Mouse (Mus musculus) forebrain, embryonic 16.5 days (tissue): ENCODE measurements at regions not wholly inside any gene's neighbourhood (a gene's known extent, or its start where the extent isn't known, plus 50 kb on each side); places are given as distances from the start of the nearest gene placed in this dataset.
A peak's percentile ranks its signal among the peaks of the same experiment; 100 is the strongest.

Experiments
- ATAC-seq: fragments of 200-750 bp; cut with Nextera tagmentation; 2 replicates; pipeline ENCODE4 v1.8.0; 2017; ENCODE audit warnings: mild to moderate bottlenecking, moderate library complexity
- H3K27ac ChIP-seq: fragments of 300-500 bp; sonication (generic); 2 replicates; pipeline ENCODE4 v1.5.1; 2014; ENCODE audit warnings: low read length, control low read depth
- H3K27me3 ChIP-seq: fragments of 300-500 bp; sonication (generic); replicated peaks from 2 replicates; pipeline ENCODE4 v1.6.1; 2014; ENCODE audit warnings: low read length; ENCODE audit not compliant: control insufficient read depth, insufficient read depth
- H3K36me3 ChIP-seq: fragments of 300-500 bp; sonication (generic); 2 replicates; pipeline ENCODE4 v1.6.1; 2014; ENCODE audit not compliant: control insufficient read depth, insufficient read depth
- H3K4me1 ChIP-seq: fragments of 300-500 bp; sonication (generic); replicated peaks from 2 replicates; pipeline ENCODE4 v1.6.1; 2014; ENCODE audit warnings: low read length; ENCODE audit not compliant: control insufficient read depth, insufficient read depth
- H3K4me2 ChIP-seq: fragments of 300-500 bp; sonication (generic); 2 replicates; pipeline ENCODE4 v1.6.1; 2014; ENCODE audit warnings: mild to moderate bottlenecking, low read length, control low read depth
- H3K4me3 ChIP-seq: fragments of 300-500 bp; sonication (generic); replicated peaks from 2 replicates; pipeline ENCODE4 v1.5.1; 2014; ENCODE audit warnings: mild to moderate bottlenecking, low read length, control low read depth
- H3K9ac ChIP-seq: fragments of 300-500 bp; sonication (generic); replicated peaks from 2 replicates; pipeline ENCODE4 v1.6.1; 2014; ENCODE audit warnings: low read depth, low read length, control low read depth
- H3K9me3 ChIP-seq: fragments of 300-500 bp; sonication (generic); 2 replicates; pipeline ENCODE4 v1.6.1; 2016; ENCODE audit warnings: low read length; ENCODE audit not compliant: control insufficient read depth
- WGBS: fragments of 180-500 bp; shearing (Covaris S2); extraction: QIAGEN DNeasy Blood & Tissue Kit; methylation state at CpG from one replicate; pipeline ENCODE4 v1.1.7; 2014; 5-methylcytosine and 5-hydroxymethylcytosine counted together

DNA sequence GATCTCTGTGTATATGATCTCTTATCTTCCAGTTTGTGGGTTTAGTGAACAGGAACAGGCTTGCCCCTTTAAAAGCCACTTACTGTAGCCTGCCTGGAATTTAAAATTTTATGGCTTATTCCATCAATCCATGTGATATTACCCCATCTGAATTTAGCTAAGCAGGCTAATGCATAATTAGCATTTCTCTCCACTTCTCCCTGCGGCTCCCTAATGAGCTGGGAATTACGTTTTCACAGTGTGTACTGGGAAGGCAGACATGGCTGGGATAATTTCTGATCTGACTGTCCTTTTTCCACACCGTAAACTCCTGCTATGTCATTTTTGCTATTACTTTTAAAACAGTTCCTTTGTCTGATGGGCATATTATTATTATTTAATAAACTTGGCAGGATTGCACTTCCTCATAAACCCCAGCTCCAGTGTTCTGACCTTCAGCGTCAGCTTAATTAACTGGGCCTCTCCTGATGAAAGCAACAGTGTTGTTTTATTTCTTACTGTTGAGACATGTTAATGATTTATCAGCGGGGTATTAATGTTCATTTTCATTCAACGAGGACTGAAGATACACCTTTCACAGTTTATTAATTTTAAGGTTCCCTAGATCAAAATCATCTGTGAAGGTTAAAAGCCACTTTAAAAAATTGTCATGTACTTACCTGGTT, 185.4 kb upstream of the Lcorl start:
- Histone ChIP-seq H3K27me3 (no peaks in the 10 kb centered on the region), H3K4me2 (no peak overlapping the region), H3K9me3 (no peaks in the 10 kb centered on the region), H3K36me3 (no peaks in the 10 kb centered on the region), H3K4me1 (peaks cover 3% of the 10 kb centered on the region; the same call in 1 of the 2 replicates), H3K9ac (no peak overlapping the region), H3K4me3 (no peak overlapping the region), H3K27ac (no peak overlapping the region)
- 34% methylated on average over 6 of the region's 6 CpGs for WGBS
- ATAC-seq = peak; percentile 59; the same call in 1 of the 2 replicates

DNA sequence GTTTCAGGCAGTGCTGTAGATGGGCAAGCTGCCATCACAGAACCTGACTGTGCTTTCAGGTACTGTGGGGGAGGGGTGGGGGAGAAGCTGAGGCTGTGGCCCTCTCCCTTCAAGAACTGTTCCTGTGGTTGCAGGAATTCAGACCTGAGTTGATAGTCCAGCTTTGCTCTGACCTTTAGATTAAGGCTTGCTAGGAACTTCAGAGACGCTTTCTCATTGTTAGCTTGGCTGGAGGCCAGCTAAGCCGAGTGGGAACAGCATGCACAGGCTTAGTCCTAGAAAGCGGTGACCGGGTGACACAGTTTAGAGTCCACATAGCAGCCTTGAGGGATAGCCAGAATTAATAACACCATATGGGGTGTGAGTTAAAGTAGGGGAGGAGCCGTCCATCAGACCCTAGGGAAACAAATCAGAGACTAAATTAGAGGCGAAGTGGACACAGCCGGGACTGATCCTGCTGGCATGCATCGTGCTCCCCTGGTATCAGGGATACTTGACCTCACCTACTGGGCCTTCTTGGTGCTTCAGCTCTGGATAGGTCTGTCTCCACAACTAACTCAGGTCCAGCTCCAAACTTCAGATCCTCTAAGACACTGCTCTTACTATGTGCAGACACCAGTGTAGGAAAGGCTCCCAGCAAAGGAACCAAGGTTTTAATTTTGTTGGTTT, 175.7 kb upstream of the Lcorl start:
- peak overlapping the region; percentile 29 for H3K4me2 ChIP-seq
- H3K9me3 ChIP-seq = no peaks in the 10 kb centered on the region
- no peak overlapping the region for H3K27ac ChIP-seq
- peaks cover 7% of the 10 kb centered on the region for H3K4me1 ChIP-seq
- 26% methylated on average over 8 of the region's 8 CpGs for WGBS
- no peaks in the 10 kb centered on the region for H3K36me3 ChIP-seq
- no peaks in the 10 kb centered on the region for H3K27me3 ChIP-seq
- H3K4me3 ChIP-seq = no peak overlapping the region
- H3K9ac ChIP-seq = no peak overlapping the region
- ATAC-seq = peak; percentile 82

DNA sequence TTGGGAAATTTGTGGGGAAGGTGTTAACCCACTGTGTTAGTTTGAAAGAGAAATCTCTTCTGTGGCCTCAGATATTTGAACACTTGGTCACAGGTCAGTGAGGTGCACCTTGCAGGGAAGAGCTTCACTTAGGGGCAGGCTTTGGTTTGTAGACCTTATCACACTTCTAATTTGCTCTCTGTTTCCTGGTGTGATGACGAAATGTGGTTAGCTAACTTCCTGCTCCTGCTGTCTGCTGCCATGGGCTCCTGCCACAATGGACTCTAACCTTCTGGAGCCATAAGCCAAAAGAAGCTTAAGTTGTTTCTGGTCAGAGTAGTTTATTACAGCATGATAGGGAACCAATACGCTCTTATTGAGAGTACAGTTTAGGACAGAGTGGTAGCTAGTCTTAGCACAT, 174.8 kb upstream of the Lcorl start:
- Histone ChIP-seq H3K4me2 (no peak overlapping the region), H3K4me1 (peaks cover 7% of the 10 kb centered on the region), H3K27me3 (no peaks in the 10 kb centered on the region), H3K9ac (no peak overlapping the region), H3K4me3 (no peak overlapping the region), H3K9me3 (no peaks in the 10 kb centered on the region), H3K36me3 (no peaks in the 10 kb centered on the region), H3K27ac (no peak overlapping the region)
- no peak for ATAC-seq
- 93% methylated on average over 2 of the region's 2 CpGs for WGBS

DNA sequence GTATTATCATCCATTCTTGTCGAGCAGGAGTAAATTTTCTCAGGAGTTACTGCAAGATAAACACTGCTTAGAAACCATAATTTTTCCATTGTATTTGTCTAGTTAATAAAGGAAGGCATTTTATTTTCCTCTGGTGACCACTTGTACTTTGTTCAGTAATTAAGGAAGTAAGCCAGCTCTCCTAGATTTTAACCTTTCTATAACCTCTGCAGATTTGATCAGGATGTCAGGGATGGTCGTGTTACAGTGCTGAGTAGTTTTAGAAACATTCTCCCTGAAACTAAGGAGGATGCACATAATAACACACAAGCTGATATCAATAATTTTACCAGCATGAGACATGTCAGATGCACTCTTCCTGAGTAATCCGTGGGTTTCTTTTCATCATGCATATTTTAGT, 166.7 kb upstream of the Lcorl start:
- H3K4me2 ChIP-seq = no peak overlapping the region
- no peaks in the 10 kb centered on the region for H3K4me1 ChIP-seq
- no peak overlapping the region for H3K4me3 ChIP-seq
- H3K27ac ChIP-seq = no peak overlapping the region
- no peaks in the 10 kb centered on the region for H3K27me3 ChIP-seq
- WGBS = 59% methylated on average over 3 of the region's 3 CpGs
- no peak for ATAC-seq
- H3K9ac ChIP-seq = no peak overlapping the region
- H3K36me3 ChIP-seq = no peaks in the 10 kb centered on the region
- H3K9me3 ChIP-seq = no peaks in the 10 kb centered on the region

DNA sequence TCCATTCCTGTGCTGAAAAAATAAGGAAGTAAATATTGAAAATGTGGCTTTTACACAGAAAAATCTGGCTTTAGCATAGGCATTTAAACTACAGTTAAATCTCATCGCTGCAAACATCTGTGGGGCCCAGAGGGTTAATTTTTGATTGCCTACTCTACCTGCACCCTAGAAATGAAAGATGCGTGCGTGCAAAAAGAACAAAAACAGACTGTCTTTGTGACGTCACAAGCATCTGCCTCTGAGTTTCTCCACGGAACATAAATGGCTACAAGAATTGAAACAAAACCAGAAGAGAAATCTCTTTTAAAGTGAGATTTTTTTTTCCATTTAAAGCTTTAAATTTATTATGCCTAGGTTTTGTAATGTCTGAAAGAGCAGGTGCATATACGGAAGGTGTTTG, 166.0 kb upstream of the Lcorl start:
- Histone ChIP-seq H3K36me3 (no peaks in the 10 kb centered on the region), H3K9me3 (no peaks in the 10 kb centered on the region), H3K4me3 (no peak overlapping the region), H3K4me1 (no peaks in the 10 kb centered on the region), H3K27ac (no peak overlapping the region), H3K4me2 (no peak overlapping the region), H3K9ac (no peak overlapping the region), H3K27me3 (no peaks in the 10 kb centered on the region)
- peak; percentile 50; the same call in 1 of the 2 replicates for ATAC-seq
- WGBS = 36% methylated on average over 6 of the region's 6 CpGs

DNA sequence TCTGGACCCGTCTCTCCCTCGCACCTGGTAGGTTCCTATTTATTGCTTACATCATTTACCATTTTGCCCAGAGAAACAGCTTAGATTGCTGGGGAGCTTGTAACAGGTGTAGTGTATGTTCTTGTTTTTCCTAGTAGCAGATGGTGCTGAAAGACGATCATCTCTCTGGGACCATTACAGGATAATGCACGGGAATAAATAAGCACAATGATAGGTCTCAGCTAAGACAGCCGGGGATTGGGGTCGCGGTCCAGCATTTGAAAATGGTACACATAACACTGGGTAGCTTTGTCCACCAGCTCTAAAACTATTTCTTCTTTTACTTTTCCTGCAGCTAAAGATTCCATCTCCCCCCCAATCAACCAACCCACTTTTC, 164.6 kb upstream of the Lcorl start:
- no peak overlapping the region for H3K27ac ChIP-seq
- H3K36me3 ChIP-seq = no peaks in the 10 kb centered on the region
- no peaks in the 10 kb centered on the region for H3K4me1 ChIP-seq
- no peaks in the 10 kb centered on the region for H3K27me3 ChIP-seq
- no peak overlapping the region for H3K9ac ChIP-seq
- no peak overlapping the region for H3K4me3 ChIP-seq
- H3K4me2 ChIP-seq = no peak overlapping the region
- WGBS = 76% methylated on average over 7 of the region's 7 CpGs
- no peak for ATAC-seq
- no peaks in the 10 kb centered on the region for H3K9me3 ChIP-seq

DNA sequence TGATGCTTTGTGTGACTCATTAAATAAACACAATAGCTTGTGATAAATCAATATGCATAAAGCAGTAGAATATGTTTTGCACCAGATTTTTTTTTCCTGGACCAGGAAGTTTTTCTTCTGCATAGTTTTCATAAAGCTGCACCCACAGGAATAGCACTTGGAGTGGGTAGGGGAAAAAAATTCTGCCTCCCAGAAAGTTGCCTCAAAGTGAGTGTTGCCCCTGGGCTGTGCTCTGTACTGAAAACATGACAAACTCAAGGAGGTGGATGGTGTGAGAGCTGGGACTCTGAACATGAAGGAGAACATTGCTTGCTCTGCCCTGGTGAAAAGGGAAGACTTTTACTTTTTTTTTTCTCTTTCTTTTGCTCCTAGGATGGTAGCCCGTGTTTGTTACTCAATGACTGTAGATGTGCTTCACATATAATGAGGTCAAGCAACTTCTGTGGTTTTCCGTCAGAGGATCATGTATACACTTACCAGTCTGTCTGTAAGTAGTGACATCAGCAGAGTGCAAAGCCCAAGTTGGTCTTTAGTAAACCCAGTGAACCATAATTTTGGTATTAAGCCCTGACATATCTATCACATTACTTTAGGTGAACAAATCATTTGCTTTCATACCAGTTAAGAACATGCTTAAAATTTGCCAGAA, 164.1 kb upstream of the Lcorl start:
- no peak overlapping the region for H3K4me3 ChIP-seq
- no peaks in the 10 kb centered on the region for H3K4me1 ChIP-seq
- ATAC-seq = no peak
- H3K9me3 ChIP-seq = no peaks in the 10 kb centered on the region
- H3K9ac ChIP-seq = no peak overlapping the region
- 74% methylated on average over 2 of the region's 2 CpGs for WGBS
- no peak overlapping the region for H3K4me2 ChIP-seq
- no peaks in the 10 kb centered on the region for H3K36me3 ChIP-seq
- no peak overlapping the region for H3K27ac ChIP-seq
- no peaks in the 10 kb centered on the region for H3K27me3 ChIP-seq

DNA sequence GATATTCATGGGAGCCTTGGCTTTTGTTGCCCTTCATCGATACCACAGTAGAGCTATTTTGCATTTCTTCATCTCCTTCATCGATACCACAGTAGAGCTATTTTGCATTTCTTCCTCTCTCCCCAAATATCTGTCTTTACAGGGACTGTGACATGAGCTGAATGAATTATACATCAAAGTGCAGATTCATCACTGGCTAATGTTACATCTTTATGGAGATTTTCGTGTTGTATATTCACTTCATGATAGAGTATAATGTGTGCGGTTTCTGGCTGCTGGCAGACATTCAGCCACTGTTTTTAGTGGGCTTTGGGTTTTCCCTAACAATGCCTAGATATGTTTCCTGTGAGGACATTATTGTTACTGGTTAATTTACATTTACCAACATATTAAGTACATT, 162.8 kb upstream of the Lcorl start:
- Histone ChIP-seq H3K9ac (no peak overlapping the region), H3K4me1 (no peaks in the 10 kb centered on the region), H3K9me3 (no peaks in the 10 kb centered on the region), H3K4me2 (no peak overlapping the region), H3K27ac (no peak overlapping the region), H3K4me3 (no peak overlapping the region), H3K27me3 (no peaks in the 10 kb centered on the region), H3K36me3 (no peaks in the 10 kb centered on the region)
- no peak for ATAC-seq
- 71% methylated on average over 4 of the region's 4 CpGs for WGBS

DNA sequence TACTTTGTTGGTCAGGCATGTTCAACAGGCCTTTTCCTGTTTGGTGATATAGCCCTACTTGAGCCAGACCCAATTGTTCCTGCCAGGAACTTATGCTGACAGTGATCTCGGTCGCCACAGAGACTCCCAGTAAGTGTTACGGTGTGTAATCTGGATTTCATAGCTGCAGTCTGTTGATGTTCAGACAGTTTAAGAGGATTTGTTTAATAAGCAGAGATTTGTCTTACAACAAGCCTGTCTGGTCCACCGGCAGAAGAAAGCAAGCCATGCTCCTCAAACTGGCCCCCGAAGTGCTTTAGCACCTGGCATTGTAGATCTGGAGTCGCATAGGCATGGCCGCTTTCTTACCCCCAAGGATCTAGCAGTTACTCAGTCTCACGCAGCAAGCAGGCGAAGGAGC, 150.0 kb upstream of the Lcorl start:
- Histone ChIP-seq H3K4me2 (no peak overlapping the region), H3K4me3 (no peak overlapping the region), H3K27ac (no peak overlapping the region), H3K9ac (no peak overlapping the region), H3K9me3 (no peaks in the 10 kb centered on the region), H3K4me1 (no peaks in the 10 kb centered on the region), H3K36me3 (no peaks in the 10 kb centered on the region), H3K27me3 (no peaks in the 10 kb centered on the region)
- ATAC-seq = no peak
- 88% methylated on average over 9 of the region's 9 CpGs for WGBS
